Mouse (Mus musculus): ENCODE results near the gene Slc25a36.

The Slc25a36 gene

GRCm38 (mm10) chr9:97056541-97057338 lies 54.2 kb downstream of the Slc25a36 start:
- in situ Hi-C loops (cut with MboI; ENCODE audit: low sequenced_read_pairs), result no loop called here

GRCm38 (mm10) chr9:97055906-97056305 lies 55.1 kb downstream of the Slc25a36 start:
- in situ Hi-C loops (cut with MboI; ENCODE audit: low sequenced_read_pairs), result no loop called here

GRCm38 (mm10) chr9:97051176-97051575 lies 59.8 kb downstream of the Slc25a36 start:
- in situ Hi-C loops (cut with MboI; ENCODE audit: low sequenced_read_pairs), result no loop called here

GRCm38 (mm10) chr9:97046240-97046639 lies 64.7 kb downstream of the Slc25a36 start:
- in situ Hi-C loops (cut with MboI; ENCODE audit: low sequenced_read_pairs), result no loop called here

- in situ Hi-C loops (cut with MboI; ENCODE audit: low sequenced_read_pairs), result no loop called here
These were observed 69.3 kb downstream of the Slc25a36 start for GRCm38 (mm10) chr9:97041633-97042032.

- in situ Hi-C loops (cut with MboI; ENCODE audit: low sequenced_read_pairs), result no loop called here
These were observed 72.9 kb downstream of the Slc25a36 start for GRCm38 (mm10) chr9:97038010-97038409.

GRCm38 (mm10) chr9:97036656-97037055 lies 74.3 kb downstream of the Slc25a36 start:
- in situ Hi-C loops (cut with MboI; ENCODE audit: low sequenced_read_pairs), result no loop called here

GRCm38 (mm10) chr9:97027361-97027760 lies 83.6 kb downstream of the Slc25a36 start:
- in situ Hi-C loops (cut with MboI; ENCODE audit: low sequenced_read_pairs), result no loop called here

- in situ Hi-C loops (cut with MboI; ENCODE audit: low sequenced_read_pairs), result no loop called here
These were observed 85.0 kb downstream of the Slc25a36 start for GRCm38 (mm10) chr9:97026006-97026405.

Measured in CH12F3 (cell line).